Mouse (Mus musculus): ENCODE data around the gene Maml3. TPM values are rescaled to one million over a fixed set of nuclear protein-coding genes. Genes with fewer than 3 reads are reported as not detected.

The Maml3 gene
- total RNA-seq, 2 experiments from 2014 or later = 6.5 to 7.3 TPM

- no peak for DNase-seq (ENCODE audit: low spot score in 2 of 2)
These were observed 384.9 kb downstream of the Maml3 start for GRCm38 (mm10) chr3:51719982-51720381.

GRCm38 (mm10) chr3:51719373-51719772, 385.5 kb downstream of the Maml3 start:
- DNase-seq (ENCODE audit: low spot score in 2 of 2) = no peak

GRCm38 (mm10) chr3:51717909-51718308, 387.0 kb downstream of the Maml3 start:
- DNase-seq (ENCODE audit: low spot score in 2 of 2) = no peak

GRCm38 (mm10) chr3:51717455-51717854, 387.4 kb downstream of the Maml3 start:
- DNase-seq (ENCODE audit: low spot score in 2 of 2) = no peak

- DNase-seq (ENCODE audit: low spot score in 2 of 2) = no peak
These were observed 390.4 kb downstream of the Maml3 start for GRCm38 (mm10) chr3:51714469-51714868.

- DNase-seq (ENCODE audit: low spot score in 2 of 2) = no peak
These were observed 391.6 kb downstream of the Maml3 start for GRCm38 (mm10) chr3:51713233-51713632.

GRCm38 (mm10) chr3:51712382-51712781, 392.5 kb downstream of the Maml3 start:
- no peak for DNase-seq (ENCODE audit: low spot score in 2 of 2)

GRCm38 (mm10) chr3:51708746-51709411, 396.0 kb downstream of the Maml3 start:
- DNase-seq (ENCODE audit: low spot score in 2 of 2) = peak; percentile 66 to 78

- no peak for DNase-seq (ENCODE audit: low spot score in 2 of 2)
These were observed 396.5 kb downstream of the Maml3 start for GRCm38 (mm10) chr3:51708375-51708745.

- DNase-seq (ENCODE audit: low spot score in 2 of 2) = no peak
These were observed 399.7 kb downstream of the Maml3 start for GRCm38 (mm10) chr3:51705220-51705619.

- DNase-seq (ENCODE audit: low spot score in 2 of 2) = no peak
These were observed 401.4 kb downstream of the Maml3 start for GRCm38 (mm10) chr3:51703478-51703877.

GRCm38 (mm10) chr3:51702701-51703286, 402.1 kb downstream of the Maml3 start:
- no peak for DNase-seq (ENCODE audit: low spot score in 2 of 2)

GRCm38 (mm10) chr3:51701950-51702349, 402.9 kb downstream of the Maml3 start:
- DNase-seq (ENCODE audit: low spot score in 2 of 2) = no peak

GRCm38 (mm10) chr3:51701281-51701751, 403.6 kb downstream of the Maml3 start:
- DNase-seq (ENCODE audit: low spot score in 2 of 2) = peak; percentile 57 to 66

- no peak for DNase-seq (ENCODE audit: low spot score in 2 of 2)
These were observed 404.1 kb downstream of the Maml3 start for GRCm38 (mm10) chr3:51700731-51701280.

- DNase-seq (ENCODE audit: low spot score in 2 of 2) = no peak
These were observed 404.8 kb downstream of the Maml3 start for GRCm38 (mm10) chr3:51700123-51700522.

- DNase-seq (ENCODE audit: low spot score in 2 of 2) = no peak
These were observed 406.9 kb downstream of the Maml3 start for GRCm38 (mm10) chr3:51697931-51698330.

- DNase-seq (ENCODE audit: low spot score in 2 of 2) = no peak
These were observed 409.2 kb downstream of the Maml3 start for GRCm38 (mm10) chr3:51695713-51696112.

GRCm38 (mm10) chr3:51694576-51694975, 410.3 kb downstream of the Maml3 start:
- DNase-seq (ENCODE audit: low spot score in 2 of 2) = no peak

- no peak for DNase-seq (ENCODE audit: low spot score in 2 of 2)
These were observed 411.7 kb downstream of the Maml3 start for GRCm38 (mm10) chr3:51693196-51693595.

GRCm38 (mm10) chr3:51688725-51689124, 416.2 kb downstream of the Maml3 start:
- DNase-seq (ENCODE audit: low spot score in 2 of 2) = no peak

- no peak for DNase-seq (ENCODE audit: low spot score in 2 of 2)
These were observed 418.1 kb downstream of the Maml3 start for GRCm38 (mm10) chr3:51686791-51687190.

- no peak for DNase-seq (ENCODE audit: low spot score in 2 of 2)
These were observed 418.6 kb downstream of the Maml3 start for GRCm38 (mm10) chr3:51686316-51686715.

Measured in gastrocnemius, postnatal 4 days (tissue).